Mouse (Mus musculus) bone marrow macrophage, adult 2 months (primary cell): ENCODE data around the gene Pprc1.

Source experiments
- CTCF ChIP-seq: IDR thresholded peaks from 2 replicates; pipeline ENCODE4 v1.5.1; 2012; ENCODE audit warnings: low read depth, mild to moderate bottlenecking, low read length, moderate library complexity
- POLR2A ChIP-seq: IDR thresholded peaks from 2 replicates; pipeline ENCODE4 v1.6.1; 2012; ENCODE audit warnings: mild to moderate bottlenecking, low read depth, low read length, borderline replicate concordance

DNA sequence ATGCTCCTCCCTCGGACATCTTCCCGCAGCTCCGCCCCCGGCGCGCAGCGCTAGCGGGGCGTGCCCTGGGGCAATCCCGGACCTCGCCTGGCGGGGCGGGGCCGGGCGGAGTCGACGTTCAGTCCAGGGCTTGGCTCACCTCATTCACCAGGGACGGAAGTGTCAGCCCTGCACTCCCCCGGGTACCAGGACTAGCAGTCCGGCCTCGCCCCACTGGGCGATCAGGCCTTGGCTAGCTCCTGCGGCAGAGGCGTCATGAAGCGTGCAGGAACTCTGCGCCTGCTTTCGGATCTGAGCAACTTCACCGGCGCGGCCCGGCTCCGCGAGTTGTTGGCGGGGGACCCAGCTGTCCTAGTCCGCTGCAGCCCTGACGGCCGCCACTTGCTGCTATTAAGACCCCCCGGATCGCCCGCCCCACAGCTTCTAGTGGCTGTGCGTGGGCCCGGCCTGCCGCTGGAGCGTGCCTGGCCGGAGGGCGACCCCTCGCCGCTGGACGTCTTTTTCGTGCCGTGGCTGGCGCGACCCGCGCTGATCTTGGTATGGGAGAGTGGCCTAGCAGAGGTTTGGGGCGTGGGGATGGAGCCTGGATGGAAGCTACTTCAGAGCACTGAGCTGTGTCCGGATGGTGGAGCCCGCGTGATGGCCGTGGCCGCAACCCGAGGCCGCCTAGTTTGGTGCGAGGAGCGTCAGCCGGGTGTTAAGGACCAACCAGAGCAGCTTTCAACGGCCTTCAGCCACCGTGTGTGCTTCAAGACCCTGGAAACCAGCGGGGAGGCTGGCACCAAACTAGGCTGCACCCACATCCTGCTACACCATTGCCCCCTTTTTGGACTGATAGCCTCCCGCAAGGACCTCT, 41.1 kb upstream of the Pprc1 start, which contains the start of gene Hps6:
- TF ChIP-seq CTCF (no peak), POLR2A (peak; percentile 87)
